Mouse (Mus musculus) kidney, adult 10 weeks (tissue): ENCODE data around the gene Usp1. TPM values are rescaled to one million over a fixed set of nuclear protein-coding genes. Genes with fewer than 3 reads are reported as not detected.

Source experiments
- polyA plus RNA-seq: library from polyadenylated mRNA; stranded (reverse); fragments of 350-450 nt; fragmentation: Illumina TruSeq; extraction: RNeasy Lipid Tissue Mini Kit (QIAGEN cat#74804); gene quantifications from one replicate; pipeline ENCODE4 v1.2.3, GENCODE M21; 2014; ENCODE audit warnings: low read depth, low replicate concordance

Gene Usp1
- 78.3 TPM for polyA plus RNA-seq

DNA sequence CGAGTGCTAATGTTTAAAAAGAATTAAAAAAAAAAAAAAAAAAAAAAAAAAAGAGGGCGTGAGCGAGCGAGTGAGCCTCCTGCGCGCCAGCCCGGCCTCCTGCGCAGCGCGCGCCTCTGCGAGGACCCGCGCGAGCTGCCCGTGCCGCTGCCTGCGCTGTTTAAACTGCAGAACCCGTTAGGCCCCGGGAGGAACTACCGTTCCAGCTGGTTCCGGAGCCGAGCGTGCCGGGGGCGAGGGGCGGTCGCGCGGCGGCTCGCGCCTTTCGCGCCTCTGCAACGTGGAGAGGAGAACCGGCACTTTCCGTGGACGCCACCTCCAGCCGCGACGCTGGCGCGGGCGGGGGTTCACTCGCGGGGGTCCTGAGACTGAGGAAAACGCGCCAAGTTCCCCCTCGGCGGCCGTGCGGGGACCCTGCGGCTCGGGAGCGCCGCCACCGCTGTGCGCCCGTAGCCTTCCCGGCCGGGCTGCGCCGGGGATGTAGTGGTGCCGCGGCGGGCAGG is at the start of gene Usp1:
Gene Usp1 (plus strand): TSS at position 243 of the 503 bp plus-strand sequence.

Other genes with a start within 250 kb of the Usp1 start
- gene L1td1, start 197.1 kb upstream of the Usp1 start, polyA plus RNA-seq = not detected
- gene Kank4, start 106.3 kb upstream of the Usp1 start, polyA plus RNA-seq = 2.8 TPM
- not detected for gene I0C0044D17Rik, start 100.0 kb upstream of the Usp1 start, polyA plus RNA-seq
- 136 TPM for gene Angptl3, start 107.1 kb downstream of the Usp1 start, polyA plus RNA-seq
- gene Dock7, start 197.1 kb downstream of the Usp1 start, polyA plus RNA-seq = 70.7 TPM